Mouse (Mus musculus) heart, postnatal 36 days (tissue): ENCODE data around the gene Ugt1a1. TPM values are rescaled to one million over a fixed set of nuclear protein-coding genes. Genes with fewer than 3 reads are reported as not detected.

Source experiments
- DNase-seq, 2 experiments: peaks; one replicate each; pipeline ENCODE4 v3.0.0; 2021 to 2022
- intact Hi-C: fragments of 180-260 bp; cut with DNase I; formaldehyde crosslinking; loops from one replicate; pipeline ENCODE4 v1.15.1; 2025
- total RNA-seq, 2 experiments: library from RNA; stranded (reverse); gene quantifications; 2 replicates each; pipeline ENCODE4 v1.2.3; 2021

Gene Ugt1a1
- total RNA-seq, 2 experiments from 2014 or later = not detected

DNA sequence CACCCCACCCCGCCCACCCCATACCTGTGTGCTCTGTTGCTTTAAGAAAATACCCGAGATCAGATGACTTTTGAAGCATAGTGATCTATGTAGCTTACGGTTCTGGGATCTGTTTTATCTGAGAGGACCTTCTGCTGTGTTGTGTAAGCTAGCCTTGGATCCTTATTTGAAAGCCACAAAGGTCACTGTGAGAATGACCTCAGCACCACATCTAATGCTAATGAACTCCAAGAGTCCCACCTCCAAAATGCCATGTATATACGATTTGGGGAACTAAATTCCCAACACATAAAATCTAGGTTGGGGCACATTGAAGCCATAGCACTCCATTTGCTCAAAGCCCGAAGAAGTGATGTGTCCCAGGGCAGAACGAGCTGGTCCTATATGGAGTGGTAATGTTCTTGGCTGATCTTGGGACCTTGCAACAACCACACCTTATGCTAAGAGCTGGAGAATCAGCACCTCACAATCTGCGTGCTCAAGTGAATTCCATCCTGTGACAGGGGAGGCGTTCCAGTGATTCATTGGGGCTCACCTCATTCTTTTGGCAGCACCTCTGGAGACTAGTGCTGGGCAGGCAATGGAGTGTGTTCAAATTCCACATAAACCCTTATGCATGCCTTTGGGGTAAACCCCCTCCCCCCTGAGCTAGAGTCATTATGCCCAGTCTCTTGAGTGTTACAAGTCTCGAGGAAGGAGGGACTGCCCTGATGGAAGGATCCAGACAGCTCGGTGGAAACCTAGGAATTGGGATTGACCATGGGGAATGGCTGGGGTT lies 45.3 kb downstream of the Ugt1a1 start:
- DNase-seq = no peak
- intact Hi-C loops = no loop called here

DNA sequence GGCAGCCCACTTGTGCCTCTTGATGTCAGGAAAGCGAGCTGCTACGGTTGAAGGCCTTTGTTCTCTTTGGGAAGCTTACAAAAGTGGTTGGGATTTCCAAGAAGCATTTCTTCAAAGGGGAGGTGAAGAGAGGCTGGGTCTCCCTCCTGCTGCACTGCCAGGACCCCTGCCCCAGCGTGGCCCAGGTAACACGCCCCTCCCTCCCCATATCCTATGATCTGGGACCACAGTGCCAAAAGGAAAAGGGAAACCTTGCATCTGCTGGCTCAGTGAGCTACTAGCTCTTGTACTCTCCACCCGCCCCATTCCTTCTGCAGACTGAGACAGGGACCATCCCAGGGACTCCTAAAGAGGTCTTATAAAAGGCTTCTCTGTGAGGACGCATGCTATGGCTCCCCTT lies 45.9 kb downstream of the Ugt1a1 start:
- no peak for DNase-seq
- intact Hi-C loops = no loop called here

DNA sequence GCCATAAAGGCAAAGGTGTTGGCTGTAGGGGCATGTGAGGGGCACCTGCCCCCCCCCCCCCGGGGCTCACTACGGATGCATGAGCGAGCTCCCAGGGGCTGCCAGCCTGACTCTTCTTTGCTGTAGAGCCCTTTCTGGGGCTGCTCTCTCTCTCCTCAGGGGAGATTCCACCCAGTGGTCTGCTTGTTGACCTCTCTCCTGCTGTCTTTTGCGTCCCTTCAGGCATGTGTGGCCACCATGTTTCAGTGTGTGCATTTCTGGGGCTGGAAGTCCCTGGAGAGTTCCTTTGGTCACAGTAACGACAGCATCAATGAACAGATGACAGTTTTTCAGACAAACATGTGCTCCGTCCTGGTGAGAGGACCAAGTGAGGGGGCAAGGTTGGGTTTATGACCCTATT lies 46.6 kb downstream of the Ugt1a1 start:
- intact Hi-C loops = no loop called here
- no peak for DNase-seq

DNA sequence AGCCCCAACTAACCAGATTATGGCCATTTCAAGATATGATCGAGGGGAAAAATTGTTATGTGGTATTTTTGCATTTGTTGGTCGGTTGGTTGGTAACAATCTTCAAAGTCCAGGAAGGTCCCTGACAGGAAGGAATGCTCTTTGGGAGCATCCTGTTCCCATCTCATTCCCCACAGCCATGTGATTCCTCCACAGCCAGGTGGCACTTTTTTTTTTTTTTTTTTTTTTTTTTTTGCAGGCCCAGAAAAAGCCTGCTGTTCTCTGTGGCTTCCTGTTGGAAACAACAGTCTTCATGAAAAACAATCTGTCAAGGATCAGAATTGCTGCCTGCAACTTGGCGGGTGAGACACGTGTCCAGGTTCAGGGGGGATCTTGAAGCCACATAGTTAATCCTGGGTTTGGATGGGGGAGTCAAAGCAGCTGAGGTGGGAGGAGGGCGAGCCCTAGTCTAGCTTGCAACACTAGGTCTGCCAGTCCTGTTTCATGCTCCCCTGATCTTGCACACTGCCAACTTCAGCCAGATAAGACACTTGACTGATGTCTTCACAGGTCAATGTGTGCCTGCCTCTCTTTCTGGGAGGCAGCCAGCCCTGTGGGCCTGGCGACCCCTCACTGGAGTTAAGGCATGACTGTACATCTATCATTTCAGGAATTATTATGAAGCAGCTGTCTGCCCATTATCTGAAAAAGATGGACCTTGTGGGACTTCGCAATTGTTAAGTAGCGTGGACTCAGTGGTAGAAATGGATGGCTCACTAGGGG lies 47.3 kb downstream of the Ugt1a1 start:
- intact Hi-C loops = no loop called here

DNA sequence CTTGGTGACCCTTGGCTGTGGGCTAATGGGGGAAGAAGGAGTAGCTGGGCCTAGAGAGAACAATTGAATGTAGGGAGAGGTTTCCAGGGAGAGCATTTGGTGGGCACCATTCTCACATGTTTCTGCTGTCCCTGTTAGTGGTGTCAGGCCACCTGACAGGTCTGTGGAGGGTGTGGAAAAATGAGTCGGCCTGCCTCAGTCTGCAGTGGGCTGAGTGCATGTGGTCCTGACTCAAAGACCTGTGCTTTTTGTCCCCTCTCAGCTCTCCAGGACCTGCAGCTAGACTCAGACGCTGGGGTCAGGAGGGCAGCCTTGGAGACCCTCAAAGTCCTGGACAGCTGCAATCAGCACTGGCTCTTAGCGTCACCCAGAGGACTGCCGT lies 47.9 kb downstream of the Ugt1a1 start:
- DNase-seq = no peak
- intact Hi-C loops = no loop called here

More for the DNA sequence above, 47.3 kb downstream of the Ugt1a1 start:
- no peak for DNase-seq

DNA sequence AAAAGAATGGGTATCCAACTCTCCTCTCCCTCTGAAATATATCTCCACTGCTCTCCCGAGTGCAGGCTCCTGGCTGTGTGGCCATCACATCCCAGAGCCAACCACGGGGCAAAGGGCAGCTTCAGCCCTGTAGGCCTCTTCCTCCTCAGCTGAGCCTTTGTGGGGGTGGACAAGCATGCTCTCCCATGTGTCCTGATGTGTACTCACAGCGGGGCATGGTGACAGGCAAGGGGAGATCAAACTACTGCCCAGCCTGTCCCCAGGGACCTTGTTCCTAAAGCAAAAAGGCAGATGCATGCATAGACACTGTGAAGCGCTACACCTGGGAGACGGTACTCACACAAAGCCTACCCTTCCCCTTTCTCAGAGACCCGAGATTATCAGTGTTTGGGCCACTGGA lies 48.4 kb downstream of the Ugt1a1 start:
- no peak for DNase-seq
- intact Hi-C loops = no loop called here

DNA sequence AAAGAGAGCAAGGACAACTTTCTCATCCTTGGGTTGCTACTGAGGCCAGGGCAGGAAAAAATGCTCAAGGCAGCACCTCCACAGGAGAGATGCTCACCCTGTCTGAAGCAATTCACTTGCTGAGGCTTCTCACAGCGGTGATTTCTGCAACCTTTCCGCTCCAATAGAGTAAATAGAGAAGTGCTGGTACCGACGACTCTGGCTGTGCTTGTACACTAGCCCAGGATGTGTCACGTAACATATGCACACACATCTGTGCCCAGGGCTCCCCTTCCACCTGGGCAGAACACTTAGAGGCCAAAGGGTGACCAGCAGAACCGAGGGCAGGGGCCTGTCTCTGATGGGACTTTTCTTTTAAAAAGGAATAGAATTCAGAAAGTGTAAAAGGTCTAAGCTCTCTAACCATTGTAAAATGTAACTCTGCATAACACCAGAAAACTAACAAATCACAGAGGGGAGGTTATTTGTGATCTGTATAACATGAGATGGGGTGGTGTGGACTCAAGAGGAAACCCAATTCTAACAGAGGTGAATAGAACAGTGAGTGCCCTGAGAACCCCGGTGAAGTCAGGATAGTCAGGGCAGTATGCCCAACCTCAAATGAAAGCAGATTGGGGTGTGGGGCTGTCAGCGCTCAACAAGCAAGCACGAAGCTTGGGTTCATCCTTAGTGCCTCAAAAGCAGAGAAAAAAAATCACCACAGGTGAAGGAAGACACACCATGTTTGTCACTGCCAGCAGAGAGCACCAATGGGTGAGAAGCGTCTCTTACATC lies 49.0 kb downstream of the Ugt1a1 start:
- DNase-seq = no peak
- intact Hi-C loops = no loop called here

DNA sequence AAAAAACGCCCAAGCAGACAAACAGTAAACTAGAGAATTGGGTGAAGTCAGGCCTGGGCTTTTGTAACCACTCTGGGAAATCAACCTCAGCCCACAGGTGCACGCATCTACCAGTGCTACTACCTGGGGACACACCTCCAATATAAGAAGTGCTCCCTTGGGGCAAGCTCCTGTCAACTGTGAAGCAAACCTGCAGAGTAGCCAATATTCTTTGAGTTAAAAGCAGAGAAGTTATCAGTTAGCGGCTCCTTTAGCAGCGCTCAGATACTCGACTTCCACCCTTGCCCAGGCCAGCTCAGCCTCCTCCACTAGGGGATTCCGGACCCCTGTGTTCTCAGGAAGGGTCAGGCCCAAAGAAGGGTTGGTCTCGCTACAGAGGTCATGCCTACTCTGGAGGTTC lies 49.9 kb downstream of the Ugt1a1 start:
- DNase-seq = no peak
- intact Hi-C loops = no loop called here

DNA sequence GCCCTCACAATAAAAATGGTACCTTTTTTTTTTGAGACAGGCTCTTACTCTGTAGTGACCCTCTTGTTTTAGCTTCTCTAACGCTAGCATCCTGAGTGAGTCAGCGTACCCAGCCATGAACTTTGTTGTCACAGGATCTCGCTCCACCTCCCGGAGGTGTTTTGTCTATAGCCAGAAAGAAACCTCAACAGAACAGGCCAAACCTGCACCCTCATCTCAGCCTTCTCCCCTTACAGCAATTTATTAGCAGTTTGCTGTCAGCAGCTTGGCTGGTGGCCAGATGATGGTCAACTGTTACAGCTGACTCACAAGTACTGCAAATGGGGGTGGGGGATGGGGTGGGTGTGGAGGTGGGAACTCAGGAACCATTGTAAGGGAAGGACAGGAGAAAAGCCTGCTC lies 50.5 kb downstream of the Ugt1a1 start:
- intact Hi-C loops = no loop called here
- no peak for DNase-seq

DNA sequence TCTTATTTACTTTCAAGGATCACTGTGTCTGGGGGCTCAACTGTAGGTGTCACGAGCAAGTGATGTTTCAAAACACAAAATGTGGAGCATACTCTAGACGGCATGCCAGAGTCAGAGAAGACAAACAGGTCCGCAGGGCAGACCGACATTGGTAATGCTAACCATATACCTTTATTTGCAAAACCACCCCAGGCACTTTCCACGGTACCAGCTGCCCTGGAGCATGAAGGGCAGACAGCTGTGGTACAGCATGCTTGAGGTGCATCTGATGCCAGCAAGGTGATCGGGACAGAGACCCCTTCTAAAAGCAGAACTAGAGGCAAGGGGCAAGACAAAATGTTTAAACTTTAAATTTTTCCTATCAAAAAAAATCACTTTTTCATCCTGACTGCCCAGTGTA lies 51.2 kb downstream of the Ugt1a1 start:
- no peak for DNase-seq
- intact Hi-C loops = no loop called here

DNA sequence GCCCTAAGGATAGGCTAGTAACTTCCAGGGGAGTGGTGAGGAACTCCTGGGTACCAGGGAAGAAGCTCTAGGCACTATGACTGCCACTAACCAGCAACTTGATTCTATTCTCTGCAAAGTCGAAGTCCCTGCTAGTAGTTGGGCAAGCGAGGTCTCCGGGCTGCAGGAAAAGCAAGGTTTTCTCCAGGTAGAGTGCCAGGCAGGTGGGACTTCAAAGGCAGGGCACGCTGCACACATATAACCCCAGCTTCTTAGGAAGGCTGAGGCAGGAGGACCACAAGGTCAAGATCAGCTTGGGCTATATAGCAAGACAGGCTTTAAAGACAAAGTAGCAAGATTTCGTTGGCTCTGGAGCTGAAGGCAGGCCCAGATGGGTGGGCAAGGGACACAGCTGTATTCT lies 52.0 kb downstream of the Ugt1a1 start:
- intact Hi-C loops = no loop called here
- no peak for DNase-seq

DNA sequence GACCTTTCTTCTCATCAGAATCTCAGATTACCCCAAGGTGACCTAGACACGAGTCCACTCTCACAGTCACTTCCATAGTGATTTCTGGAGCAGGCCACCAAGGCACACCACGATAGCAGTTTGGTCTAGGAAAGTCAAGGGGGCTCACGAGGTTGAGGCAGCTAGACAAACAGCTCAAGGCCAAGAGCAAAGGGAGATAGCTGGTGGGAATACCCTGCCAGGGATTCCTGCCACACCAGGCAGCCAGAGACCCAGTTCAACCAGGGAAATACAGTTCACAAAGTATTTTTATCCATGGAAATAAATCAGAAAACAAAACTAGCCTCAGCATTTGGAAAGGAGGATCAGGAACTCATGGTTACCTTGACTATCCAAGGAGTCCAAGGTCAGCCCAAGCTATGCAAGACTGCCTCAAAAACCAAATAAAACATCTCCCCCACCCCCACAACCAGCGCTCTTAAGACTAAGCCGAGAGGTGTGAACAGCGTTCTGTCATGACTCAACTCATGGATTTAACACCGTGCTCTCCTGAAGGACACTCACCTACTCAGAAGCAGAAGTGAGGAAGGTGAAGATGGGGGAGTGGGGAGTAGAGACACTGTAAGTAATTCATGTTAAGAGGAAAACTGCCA lies 52.6 kb downstream of the Ugt1a1 start:
- no peak for DNase-seq
- intact Hi-C loops = no loop called here

DNA sequence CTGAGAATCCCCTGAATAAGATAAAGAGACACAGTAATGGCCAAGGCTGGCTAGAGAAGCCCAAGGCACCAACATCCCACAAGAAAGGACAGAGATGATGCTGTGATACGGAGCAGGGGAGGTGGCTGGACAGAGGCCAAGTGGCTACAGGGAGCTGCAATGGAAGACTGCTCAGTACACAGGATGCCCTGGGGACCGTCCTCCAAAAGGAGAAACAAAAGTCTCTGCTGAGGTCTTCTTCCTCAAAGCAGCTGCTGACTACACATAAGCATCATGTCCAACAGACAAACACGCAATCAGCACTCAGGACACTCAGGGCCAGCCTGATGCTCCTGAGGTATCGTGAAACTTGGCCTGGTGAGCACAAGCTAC lies 53.1 kb downstream of the Ugt1a1 start:
- intact Hi-C loops = no loop called here
- DNase-seq = no peak

DNA sequence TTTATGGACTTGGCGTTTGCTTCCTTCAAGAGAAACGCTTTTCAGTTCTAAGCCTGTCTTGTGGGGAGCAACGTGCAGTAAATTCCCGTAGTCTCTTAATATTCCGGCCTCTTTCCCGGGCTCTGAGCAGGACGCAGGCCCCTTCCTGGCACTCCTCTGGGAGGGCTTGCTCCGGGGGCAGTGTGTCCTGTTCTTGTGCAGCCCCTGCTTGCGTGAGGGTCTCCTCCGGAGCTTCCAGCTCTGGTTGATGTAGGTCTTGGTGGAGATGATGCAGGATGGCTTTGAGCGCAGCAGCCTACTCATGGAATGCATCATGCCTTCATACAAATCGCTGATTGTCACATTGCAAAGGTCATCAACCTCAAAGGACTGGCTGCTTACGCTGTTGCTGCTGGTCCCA lies 54.4 kb downstream of the Ugt1a1 start:
- DNase-seq = no peak
- intact Hi-C loops = no loop called here

DNA sequence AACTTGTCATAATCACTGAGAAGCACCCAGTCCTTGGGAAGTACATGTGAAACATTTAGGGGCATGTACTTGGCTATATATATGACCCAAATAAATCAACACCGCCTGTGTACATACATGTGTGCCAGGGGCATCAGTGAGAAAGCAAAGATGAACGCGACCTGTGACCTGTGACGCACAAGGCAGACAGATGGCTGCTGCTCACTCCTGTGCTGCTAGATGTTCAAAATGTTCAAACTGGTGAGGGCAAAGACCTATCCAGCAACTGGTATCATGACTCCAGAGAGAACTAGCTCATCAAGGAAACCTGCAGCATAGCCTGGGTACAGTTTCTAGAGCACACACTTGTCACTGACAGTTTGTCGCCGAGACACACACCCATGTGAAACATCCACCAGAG lies 55.7 kb downstream of the Ugt1a1 start:
- no peak for DNase-seq
- intact Hi-C loops = no loop called here

DNA sequence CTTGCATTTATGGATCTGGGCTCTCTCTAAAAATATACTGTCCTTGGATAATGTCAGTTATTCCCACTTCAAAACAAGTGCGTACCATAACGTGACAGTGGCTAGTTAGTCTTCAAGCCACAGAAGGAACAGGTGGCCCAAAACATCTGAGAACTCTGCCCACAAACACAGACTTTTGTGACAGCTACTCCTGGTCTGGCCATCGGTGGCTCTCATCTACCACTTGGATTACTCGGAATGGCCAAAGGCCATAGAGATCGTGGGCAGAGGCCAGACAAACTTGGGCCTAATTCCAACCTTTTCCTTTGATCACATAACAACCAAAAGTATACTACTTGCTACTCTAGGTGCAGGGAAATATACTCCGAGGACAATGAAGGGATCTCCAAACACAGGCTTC lies 56.3 kb downstream of the Ugt1a1 start:
- intact Hi-C loops = no loop called here
- DNase-seq = no peak

Other genes with a start within 250 kb of the Ugt1a1 start
- gene Usp40, start 203.4 kb upstream of the Ugt1a1 start, total RNA-seq = 10 to 100 TPM; 13.2 to 16.5 TPM
- gene Ugt1a10, start 156.6 kb upstream of the Ugt1a1 start, total RNA-seq = not detected
- not detected for gene Ugt1a9, start 141.2 kb upstream of the Ugt1a1 start, total RNA-seq
- gene Ugt1a8, start 124.1 kb upstream of the Ugt1a1 start, total RNA-seq = not detected
- gene Ugt1a7c, start 116.9 kb upstream of the Ugt1a1 start, total RNA-seq = 1 to 10 TPM; 1.2 to 2.6 TPM
- gene Ugt1a6b, start 108.7 kb upstream of the Ugt1a1 start, total RNA-seq = 1 to 10 TPM; 1.1 to 1.4 TPM
- 1 to 10 TPM; 4.0 to 4.1 TPM for gene Ugt1a6a, start 77.2 kb upstream of the Ugt1a1 start, total RNA-seq
- under 1 TPM; 0.24 to 0.42 TPM for gene Ugt1a5, start 45.9 kb upstream of the Ugt1a1 start, total RNA-seq
- under 1 TPM in 1 of 2 experiments, not detected in 1; 0.14 TPM for gene Ugt1a2, start 11.4 kb upstream of the Ugt1a1 start, total RNA-seq
- under 1 TPM in 1 of 2 experiments, not detected in 1; 0.33 TPM for gene Dnajb3, start 6.2 kb upstream of the Ugt1a1 start, total RNA-seq
- not detected for gene Mroh2a, start 15.0 kb downstream of the Ugt1a1 start, total RNA-seq
- gene Hjurp, start 65.7 kb downstream of the Ugt1a1 start, total RNA-seq = 10 to 100 TPM; 12.2 to 13.3 TPM
- not detected for gene Trpm8, start 65.7 kb downstream of the Ugt1a1 start, total RNA-seq
- not detected for gene Spp2, start 195.0 kb downstream of the Ugt1a1 start, total RNA-seq